Mouse (Mus musculus) forebrain, embryonic 10.5 days (tissue): Measurements from ENCODE around the gene Emc8. TPM values are rescaled to one million over a fixed set of nuclear protein-coding genes. Genes with fewer than 3 reads are reported as not detected.
A peak's percentile ranks its signal among the peaks of the same experiment; 100 is the strongest.

ENCODE experiments used
- DNase-seq: peaks from one replicate; pipeline ENCODE4 v3.0.0-alpha.2; 2017; ENCODE audit warnings: low spot score; ENCODE audit errors: extremely low spot score
- H3K27ac ChIP-seq: fragments of 300-500 bp; sonication (generic); 2 replicates; pipeline ENCODE4 v1.5.1; 2016; ENCODE audit warnings: mild to moderate bottlenecking
- H3K27me3 ChIP-seq: fragments of 300-500 bp; sonication (generic); 2 replicates; pipeline ENCODE4 v1.6.1; 2016; ENCODE audit warnings: mild to moderate bottlenecking; ENCODE audit not compliant: poor library complexity, severe bottlenecking
- H3K36me3 ChIP-seq: fragments of 300-500 bp; sonication (generic); replicated peaks from 2 replicates; pipeline ENCODE4 v1.6.1; 2016; ENCODE audit warnings: mild to moderate bottlenecking, moderate library complexity
- H3K4me1 ChIP-seq: fragments of 300-500 bp; sonication (generic); 2 replicates; pipeline ENCODE4 v1.6.1; 2016
- H3K4me3 ChIP-seq: fragments of 300-500 bp; sonication (generic); 2 replicates; pipeline ENCODE4 v1.5.1; 2016; ENCODE audit warnings: mild to moderate bottlenecking, moderate library complexity
- H3K9me3 ChIP-seq: fragments of 300-500 bp; sonication (generic); 2 replicates; pipeline ENCODE4 v1.6.1; 2016; ENCODE audit warnings: mild to moderate bottlenecking, moderate library complexity
- WGBS: fragments of 180-500 bp; shearing (Covaris S2); methylation state at CpG from one replicate; pipeline ENCODE4 v1.1.7; 2016; 5-methylcytosine and 5-hydroxymethylcytosine counted together
- polyA plus RNA-seq: library from polyadenylated mRNA; unstranded; fragments of >200 nt; fragmentation: Nextera tagmentation; extraction: Ambion mirVana; gene quantifications from 2 replicates; pipeline ENCODE4 v1.2.1, GENCODE M21; 2016

Emc8 gene
- 379 and 400 TPM in 2 replicates for polyA plus RNA-seq

DNA sequence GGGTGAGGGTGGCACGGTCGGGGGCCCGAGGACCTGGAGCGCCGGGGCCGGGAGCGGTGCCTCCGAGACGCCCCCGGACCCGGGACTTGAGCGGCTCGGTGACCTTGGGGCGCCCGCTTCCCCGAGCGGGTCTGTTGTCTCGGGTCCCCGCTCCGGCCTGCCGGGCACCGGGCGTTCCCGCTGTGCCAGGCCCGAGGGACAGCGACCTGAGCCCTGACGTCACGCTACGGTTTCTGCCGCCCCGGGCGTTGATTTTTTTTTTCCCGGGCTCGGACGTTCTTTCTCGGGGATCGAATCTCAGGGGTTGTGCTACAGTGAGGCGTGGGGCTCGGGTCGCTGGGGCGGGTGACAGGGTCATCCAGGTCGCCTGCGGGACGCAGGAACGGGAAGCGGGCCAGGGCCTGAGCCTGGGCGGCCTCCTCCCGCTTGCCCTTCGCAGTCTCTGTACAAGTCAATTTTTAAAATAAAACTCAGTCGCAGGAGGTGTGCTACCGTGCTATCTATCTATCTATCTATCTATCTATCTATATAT is at the start of gene Emc8:
Gene Emc8, minus strand, starts transcription at position 200 of the 532 bp plus-strand sequence.
- no peak for DNase-seq
- peaks cover 59% of the 10 kb centered on the region for H3K36me3 ChIP-seq
- H3K4me1 ChIP-seq: peaks cover 67% of the 10 kb centered on the region
- H3K4me3 ChIP-seq: peak within 1 kb of the TSS; percentile 94
- peak within 1 kb of the TSS; percentile 95 for H3K27ac ChIP-seq
- no peaks in the 10 kb centered on the region for H3K9me3 ChIP-seq
- WGBS: under 1% methylated on average over 43 of the region's 51 CpGs
- H3K27me3 ChIP-seq: no peaks in the 10 kb centered on the region

DNA sequence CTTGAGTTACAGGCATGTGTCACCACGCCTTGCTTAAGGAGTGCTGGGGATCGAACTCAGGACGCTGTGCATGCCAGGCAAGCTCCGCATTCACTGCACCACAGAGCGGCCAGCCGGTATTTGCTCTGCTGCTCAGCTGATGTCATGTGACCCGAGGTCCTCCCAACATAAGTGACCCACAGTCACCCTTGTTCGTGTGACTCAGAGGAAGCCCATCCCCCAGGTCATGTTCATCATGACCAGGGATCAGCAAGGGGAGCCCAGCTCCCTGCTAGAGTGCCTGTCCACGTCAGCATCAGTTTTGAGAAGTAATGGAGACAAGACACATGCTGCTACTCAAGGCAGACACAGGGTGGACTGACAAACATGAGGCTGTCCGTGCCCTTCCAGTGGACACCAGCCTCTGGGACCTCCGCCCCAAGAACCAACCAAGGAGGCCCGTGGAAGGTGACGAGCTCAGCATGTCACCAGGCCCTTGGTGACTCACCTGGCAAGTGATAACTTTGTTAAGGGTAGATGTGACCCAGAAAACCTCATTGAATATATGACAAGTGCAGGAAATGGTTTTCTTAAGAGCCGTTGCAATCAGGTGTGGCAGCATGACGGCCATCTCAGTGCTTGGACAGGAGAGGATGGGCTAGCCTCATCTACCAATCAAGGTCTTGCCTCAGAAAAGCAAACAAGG is 47.8 kb upstream of the Emc8 start:
- H3K27me3 ChIP-seq: no peaks in the 10 kb centered on the region
- no peak for DNase-seq
- no peak overlapping the region for H3K27ac ChIP-seq
- H3K4me1 ChIP-seq: no peaks in the 10 kb centered on the region
- 82% methylated on average over 15 of the region's 15 CpGs for WGBS
- no peak overlapping the region for H3K4me3 ChIP-seq
- H3K36me3 ChIP-seq: no peaks in the 10 kb centered on the region
- H3K9me3 ChIP-seq: no peaks in the 10 kb centered on the region

DNA sequence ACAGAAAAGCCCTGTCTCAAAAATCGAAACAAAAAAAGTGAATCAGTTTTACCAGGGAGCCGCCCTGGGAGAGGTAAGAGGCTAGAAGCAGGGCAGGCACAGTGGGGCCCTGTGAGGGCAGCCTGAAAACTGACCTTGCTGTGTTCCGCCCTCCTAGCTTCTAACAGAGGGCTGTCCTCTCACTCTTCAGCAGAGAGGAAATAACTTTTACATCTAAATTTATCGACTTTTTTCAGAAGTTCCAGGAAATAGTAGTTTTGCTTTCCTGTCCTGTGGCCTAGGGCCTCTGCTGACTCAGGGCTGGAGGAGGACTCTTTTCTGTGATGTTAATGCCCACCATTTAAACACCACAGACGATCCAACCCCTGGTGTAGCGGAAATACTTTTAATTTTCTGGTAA is 46.8 kb upstream of the Emc8 start:
- H3K36me3 ChIP-seq: no peaks in the 10 kb centered on the region
- no peaks in the 10 kb centered on the region for H3K4me1 ChIP-seq
- H3K9me3 ChIP-seq: no peaks in the 10 kb centered on the region
- H3K4me3 ChIP-seq: no peak overlapping the region
- H3K27me3 ChIP-seq: no peaks in the 10 kb centered on the region
- no peak overlapping the region for H3K27ac ChIP-seq
- DNase-seq: no peak
- 87% methylated on average over 6 of the region's 6 CpGs for WGBS

DNA sequence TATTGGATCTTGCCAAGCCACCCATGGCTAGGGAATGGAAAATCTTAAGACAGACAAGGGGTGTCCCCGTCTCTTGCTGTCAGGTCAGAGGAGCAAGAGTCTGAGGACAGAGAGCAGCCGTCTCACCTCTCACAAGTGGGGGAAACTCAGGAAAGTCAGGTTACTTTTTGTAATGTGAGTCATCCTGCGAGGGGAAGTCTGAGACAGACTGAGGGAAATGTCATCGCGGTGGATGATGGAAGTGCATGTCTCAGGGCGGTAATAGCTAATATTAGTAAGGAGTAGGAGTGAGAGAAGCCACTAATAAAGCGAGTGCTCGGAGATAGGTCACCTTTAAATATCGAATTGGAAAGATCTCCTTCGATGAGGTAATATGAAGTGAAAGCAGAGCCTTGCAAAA is 40.8 kb upstream of the Emc8 start:
- no peak overlapping the region for H3K4me3 ChIP-seq
- WGBS: 90% methylated on average over 10 of the region's 10 CpGs

DNA sequence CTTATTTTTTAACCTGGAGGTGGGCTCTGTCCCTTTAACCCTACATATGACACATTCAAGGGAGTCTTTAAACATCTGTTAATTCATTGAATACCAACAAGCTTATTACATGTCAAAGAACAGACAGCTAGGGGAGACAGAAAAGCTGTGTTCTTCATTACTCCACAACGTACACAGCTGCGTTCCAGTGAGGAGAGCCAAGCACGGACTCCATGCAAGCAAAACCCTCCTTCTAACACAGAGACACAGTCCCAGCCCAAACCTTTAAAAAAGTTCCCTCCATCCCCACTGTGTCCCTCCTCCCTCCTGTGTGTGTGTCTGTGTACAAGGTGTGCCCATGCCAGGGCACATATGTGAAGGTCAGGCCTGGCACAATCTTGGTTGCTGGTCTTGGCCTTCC is 37.8 kb upstream of the Emc8 start:
- Histone ChIP-seq H3K9me3 (no peaks in the 10 kb centered on the region), H3K27me3 (peaks cover 9% of the 10 kb centered on the region; the same call in 1 of the 2 replicates), H3K27ac (no peak overlapping the region), H3K36me3 (no peaks in the 10 kb centered on the region), H3K4me1 (no peaks in the 10 kb centered on the region), H3K4me3 (no peak overlapping the region)
- WGBS: 86% methylated on average over 3 of the region's 3 CpGs
- no peak for DNase-seq

More for the DNA sequence above, 40.8 kb upstream of the Emc8 start:
- no peaks in the 10 kb centered on the region for H3K36me3 ChIP-seq
- no peaks in the 10 kb centered on the region for H3K4me1 ChIP-seq
- no peaks in the 10 kb centered on the region for H3K27me3 ChIP-seq
- H3K9me3 ChIP-seq: no peaks in the 10 kb centered on the region
- no peak overlapping the region for H3K27ac ChIP-seq
- no peak for DNase-seq

DNA sequence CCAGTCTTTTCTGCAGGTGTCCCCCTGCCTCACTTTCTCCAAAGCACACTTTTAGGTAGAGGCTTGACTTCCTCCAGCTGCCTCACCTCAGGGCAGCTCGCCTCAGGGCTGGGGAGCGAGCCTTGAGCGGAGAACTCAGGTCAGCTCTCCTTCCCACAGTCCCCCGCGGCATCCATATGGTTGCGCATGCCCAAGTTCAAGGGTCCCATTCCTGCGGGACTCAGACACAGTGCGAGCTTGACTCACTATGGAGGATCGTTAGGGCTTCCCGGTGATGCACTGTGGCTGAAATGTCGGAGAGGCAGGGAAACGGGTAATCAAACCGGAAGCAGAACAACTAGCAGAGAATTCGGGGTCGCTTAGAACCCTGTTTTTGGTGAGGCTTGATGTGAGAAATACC is 36.8 kb upstream of the Emc8 start:
- DNase-seq: no peak
- Histone ChIP-seq H3K4me3 (no peak overlapping the region), H3K9me3 (no peaks in the 10 kb centered on the region), H3K4me1 (no peaks in the 10 kb centered on the region), H3K27ac (no peak overlapping the region), H3K36me3 (no peaks in the 10 kb centered on the region), H3K27me3 (peaks cover 9% of the 10 kb centered on the region; the same call in 1 of the 2 replicates)
- 84% methylated on average over 15 of the region's 15 CpGs for WGBS

DNA sequence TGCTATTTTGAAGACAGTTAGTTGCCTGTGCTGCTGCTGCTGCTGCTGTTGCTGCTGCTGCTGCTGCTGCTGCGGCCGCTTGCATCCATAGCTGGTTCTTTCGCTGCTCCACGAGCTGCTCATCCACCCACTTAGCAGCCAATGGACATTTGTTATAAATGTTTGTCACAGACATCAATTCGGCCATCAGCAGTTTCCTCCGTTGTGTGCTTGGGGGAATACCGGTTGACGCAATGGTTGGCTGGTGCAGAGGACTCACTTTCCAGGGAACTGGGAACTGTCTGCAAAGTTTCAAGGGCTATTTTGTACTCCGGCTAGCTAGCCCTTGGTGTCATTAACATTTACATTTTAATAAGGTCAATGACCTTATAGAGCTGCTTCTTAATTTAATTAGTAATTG is 35.8 kb upstream of the Emc8 start:
- 81% methylated on average over 9 of the region's 9 CpGs for WGBS
- H3K4me1 ChIP-seq: no peaks in the 10 kb centered on the region
- no peak overlapping the region for H3K27ac ChIP-seq
- DNase-seq: no peak
- no peaks in the 10 kb centered on the region for H3K9me3 ChIP-seq
- H3K36me3 ChIP-seq: no peaks in the 10 kb centered on the region
- H3K27me3 ChIP-seq: peaks cover 9% of the 10 kb centered on the region; the same call in 1 of the 2 replicates
- no peak overlapping the region for H3K4me3 ChIP-seq

DNA sequence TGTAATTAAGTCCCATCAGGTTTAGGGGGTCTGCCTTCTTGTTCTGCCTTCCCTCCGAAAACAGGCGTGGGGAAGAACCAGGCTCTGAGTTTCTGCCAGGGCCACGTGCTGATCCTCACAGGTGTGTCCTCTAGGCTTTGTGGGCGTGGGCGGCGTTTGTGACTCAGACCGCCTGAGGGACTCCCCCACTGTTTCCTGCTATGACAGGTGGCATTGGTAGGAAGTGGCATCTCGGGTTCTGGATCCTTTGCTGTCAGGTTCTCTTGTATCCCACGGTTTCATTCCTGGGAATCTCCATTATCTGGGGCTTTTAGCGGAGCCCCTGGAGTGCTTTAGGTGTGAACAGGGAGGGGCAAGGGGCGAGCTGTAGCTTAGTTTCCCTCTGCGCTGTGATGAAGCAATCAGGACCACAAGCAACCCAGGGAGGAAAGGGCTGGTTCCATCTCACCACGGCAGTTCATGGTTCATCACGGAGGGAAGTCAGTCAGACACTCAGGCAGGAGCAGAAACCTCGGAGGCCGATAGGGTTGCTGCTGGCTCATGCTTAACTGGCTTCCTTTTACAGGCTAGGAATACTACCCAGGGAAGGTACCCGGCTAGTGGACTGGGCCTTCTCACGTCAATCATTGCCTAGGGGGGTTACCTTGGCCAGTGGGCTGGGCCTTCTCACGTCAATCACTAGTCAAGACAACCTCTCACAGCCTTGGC is 33.5 kb upstream of the Emc8 start:
- Histone ChIP-seq H3K27ac (no peak overlapping the region), H3K9me3 (peaks cover 7% of the 10 kb centered on the region; the same call in 1 of the 2 replicates), H3K4me1 (no peaks in the 10 kb centered on the region), H3K27me3 (peaks cover 9% of the 10 kb centered on the region; the same call in 1 of the 2 replicates), H3K36me3 (no peaks in the 10 kb centered on the region), H3K4me3 (no peak overlapping the region)
- no peak for DNase-seq
- 75% methylated on average over 19 of the region's 19 CpGs for WGBS

DNA sequence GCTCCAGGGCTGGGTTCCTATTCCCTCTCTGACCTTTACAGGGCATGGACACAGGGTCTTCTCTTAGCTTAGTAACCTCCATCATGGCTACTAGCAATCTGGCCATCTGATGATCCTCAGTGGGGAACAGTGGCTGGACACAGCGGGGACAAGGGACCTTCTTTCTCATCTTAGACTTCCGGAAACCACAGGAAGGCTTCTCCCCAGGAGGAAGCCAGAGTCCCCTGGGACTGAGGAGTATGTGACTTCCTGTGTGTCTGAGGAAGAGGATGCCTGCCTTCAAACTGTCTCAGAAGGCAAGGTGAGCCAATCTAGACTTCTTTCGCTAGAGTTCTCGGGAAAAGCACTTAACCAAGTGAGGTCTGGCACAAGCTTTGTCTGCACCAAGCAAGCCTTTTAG is 31.7 kb upstream of the Emc8 start:
- 86% methylated on average over 4 of the region's 4 CpGs for WGBS

DNA sequence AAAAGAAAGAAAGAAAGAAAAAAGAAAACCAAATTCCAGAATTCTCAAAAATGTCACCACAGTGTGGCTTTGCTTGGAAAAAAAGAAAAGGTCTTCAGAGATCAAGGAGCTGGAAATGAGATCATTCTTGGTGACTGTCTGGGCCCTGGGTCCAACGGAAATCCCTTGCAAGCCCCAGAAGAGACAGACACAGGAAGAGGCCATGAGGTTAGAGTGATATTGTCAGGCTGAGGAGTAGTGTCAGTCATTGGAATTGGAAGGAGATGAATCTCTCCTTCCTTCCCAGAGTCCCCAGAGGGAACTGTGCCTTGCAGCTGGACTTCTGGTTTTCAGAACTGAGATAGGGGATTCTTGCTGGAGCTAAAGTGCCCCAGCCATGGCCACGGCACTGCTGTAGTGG is 31.2 kb upstream of the Emc8 start:
- Histone ChIP-seq H3K4me3 (no peak overlapping the region), H3K36me3 (no peaks in the 10 kb centered on the region), H3K9me3 (peaks cover 7% of the 10 kb centered on the region; the same call in 1 of the 2 replicates), H3K4me1 (peaks cover 6% of the 10 kb centered on the region; the same call in 1 of the 2 replicates), H3K27ac (0 out of 2 replicates have a peak overlapping the region, but pooled peaks have one; percentile 6), H3K27me3 (peaks cover 9% of the 10 kb centered on the region; the same call in 1 of the 2 replicates)
- no peak for DNase-seq
- WGBS: 85% methylated on average over 2 of the region's 2 CpGs

More for the DNA sequence above, 31.7 kb upstream of the Emc8 start:
- H3K27me3 ChIP-seq: peaks cover 9% of the 10 kb centered on the region; the same call in 1 of the 2 replicates
- no peak overlapping the region for H3K4me3 ChIP-seq
- peaks cover 5% of the 10 kb centered on the region; the same call in 1 of the 2 replicates for H3K4me1 ChIP-seq
- H3K27ac ChIP-seq: 0 out of 2 replicates have a peak overlapping the region, but pooled peaks have one; percentile 6
- peaks cover 7% of the 10 kb centered on the region; the same call in 1 of the 2 replicates for H3K9me3 ChIP-seq
- no peaks in the 10 kb centered on the region for H3K36me3 ChIP-seq
- DNase-seq: no peak

DNA sequence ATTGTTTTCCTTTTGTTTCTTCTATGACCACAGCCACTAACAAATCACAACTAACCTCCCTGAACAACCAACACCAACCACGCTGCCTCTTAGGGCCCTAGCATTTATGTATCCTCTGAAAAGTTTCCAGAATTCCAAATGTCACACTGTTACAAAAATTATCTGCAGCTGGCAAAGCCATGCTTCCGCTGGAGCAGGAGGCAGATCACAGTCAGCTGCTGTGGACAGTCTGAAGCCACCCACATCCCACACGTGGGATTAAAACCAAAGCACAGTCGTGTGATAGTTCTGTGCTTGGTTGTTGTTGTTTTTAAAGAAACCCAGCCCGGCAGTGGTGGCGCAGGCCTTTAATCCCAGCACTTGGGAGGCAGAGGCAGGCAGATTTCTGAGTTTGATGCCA is 30.7 kb upstream of the Emc8 start:
- Histone ChIP-seq H3K36me3 (no peaks in the 10 kb centered on the region), H3K4me3 (no peak overlapping the region), H3K27me3 (peaks cover 9% of the 10 kb centered on the region; the same call in 1 of the 2 replicates), H3K27ac (no peak overlapping the region), H3K4me1 (peaks cover 11% of the 10 kb centered on the region), H3K9me3 (peaks cover 7% of the 10 kb centered on the region; the same call in 1 of the 2 replicates)
- 84% methylated on average over 6 of the region's 6 CpGs for WGBS
- DNase-seq: no peak

DNA sequence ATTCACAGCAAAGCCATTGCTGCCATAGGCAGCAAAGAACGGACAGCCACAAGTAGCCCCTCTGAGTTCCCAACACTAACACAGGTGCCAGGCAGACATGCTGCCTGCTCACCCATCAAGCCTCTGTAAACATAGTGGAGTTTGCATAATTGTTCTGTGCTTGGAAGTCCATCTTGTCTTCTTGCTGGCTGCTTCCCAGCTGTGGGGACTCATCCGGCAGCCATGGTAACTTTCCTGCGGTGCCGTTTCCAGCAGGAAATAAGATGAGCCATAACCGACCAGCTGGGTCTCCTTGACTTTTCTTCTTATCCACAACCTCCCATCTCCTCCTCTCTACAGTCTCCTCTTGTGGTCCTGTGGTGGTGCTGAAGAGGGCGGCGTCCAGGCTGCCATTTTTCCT is 30.1 kb upstream of the Emc8 start:
- H3K36me3 ChIP-seq: no peaks in the 10 kb centered on the region
- peaks cover 7% of the 10 kb centered on the region; the same call in 1 of the 2 replicates for H3K9me3 ChIP-seq
- peaks cover 14% of the 10 kb centered on the region for H3K4me1 ChIP-seq
- no peak for DNase-seq
- H3K27ac ChIP-seq: no peak overlapping the region
- H3K27me3 ChIP-seq: peaks cover 9% of the 10 kb centered on the region; the same call in 1 of the 2 replicates
- WGBS: 95% methylated on average over 7 of the region's 7 CpGs
- H3K4me3 ChIP-seq: no peak overlapping the region

DNA sequence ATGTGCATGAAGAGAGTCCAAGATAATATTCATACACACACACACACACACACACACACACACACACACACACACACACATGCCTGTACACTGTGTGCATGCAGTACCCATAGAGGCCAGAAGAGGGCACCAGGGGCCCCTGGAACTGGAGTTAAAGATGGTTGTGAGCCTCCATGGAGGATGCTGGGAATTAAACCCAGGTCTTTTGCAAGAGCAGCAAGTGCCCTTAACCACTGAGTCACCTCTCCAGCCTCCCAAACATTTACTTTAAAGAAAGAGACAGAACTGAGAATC is 29.6 kb upstream of the Emc8 start:
- H3K36me3 ChIP-seq: no peaks in the 10 kb centered on the region
- no peak overlapping the region for H3K4me3 ChIP-seq
- peaks cover 9% of the 10 kb centered on the region; the same call in 1 of the 2 replicates for H3K27me3 ChIP-seq
- H3K9me3 ChIP-seq: peaks cover 7% of the 10 kb centered on the region; the same call in 1 of the 2 replicates
- H3K4me1 ChIP-seq: peaks cover 14% of the 10 kb centered on the region
- H3K27ac ChIP-seq: no peak overlapping the region
- DNase-seq: no peak
